Mouse (Mus musculus) left cerebral cortex, postnatal 25 days (tissue): ENCODE data around the gene Sema3d. TPM values are rescaled to one million over a fixed set of nuclear protein-coding genes. Genes with fewer than 3 reads are reported as not detected.

ENCODE experiments used
- DNase-seq, 2 experiments: peaks; one replicate each; pipeline ENCODE4 v3.0.0; 2022; ENCODE audit warnings: low spot score in 2 of 2, mixed read lengths in 1 of 2
- intact Hi-C: fragments of 180-260 bp; cut with DNase I; formaldehyde crosslinking; loops from one replicate; pipeline ENCODE4 v1.15.1; 2025
- total RNA-seq, 2 experiments: library from RNA; stranded (reverse); gene quantifications; 2 replicates each; pipeline ENCODE4 v1.2.3; 2021

The Sema3d gene
- total RNA-seq, result 1 to 10 TPM; 5.4 to 5.9 TPM

- intact Hi-C loops, result loop anchor here (5.0 kb wide), 1 partner anchor 351 kb away; no protein-coding TSS in a partner anchor
- DNase-seq, result peak; percentile 71 to 76
These were observed at the start of gene Sema3d for GRCm38 (mm10) chr5:12383133-12383959. Gene Sema3d (plus strand): TSS chr5:12383385.

GRCm38 (mm10) chr5:12377261-12377660, 5.9 kb upstream of the Sema3d start:
- no peak for DNase-seq
- intact Hi-C loops, result no loop called here

GRCm38 (mm10) chr5:12378900-12379299, 4.3 kb upstream of the Sema3d start:
- no peak for DNase-seq
- intact Hi-C loops, result no loop called here

GRCm38 (mm10) chr5:12382010-12382409, 1.2 kb upstream of the Sema3d start:
- intact Hi-C loops, result loop anchor here (5.0 kb wide), 1 partner anchor 350 kb away; no protein-coding TSS in a partner anchor
- no peak for DNase-seq

GRCm38 (mm10) chr5:12383960-12384285, 738 bp downstream of the Sema3d start:
- DNase-seq, result no peak
- intact Hi-C loops, result loop anchor here (5.0 kb wide), 1 partner anchor 352 kb away; no protein-coding TSS in a partner anchor

GRCm38 (mm10) chr5:12392667-12393066, 9.5 kb downstream of the Sema3d start:
- no peak for DNase-seq
- intact Hi-C loops, result no loop called here

GRCm38 (mm10) chr5:12399271-12399670, 16.1 kb downstream of the Sema3d start:
- intact Hi-C loops, result no loop called here
- DNase-seq, result no peak

GRCm38 (mm10) chr5:12404229-12404628, 21.0 kb downstream of the Sema3d start:
- no peak for DNase-seq
- intact Hi-C loops, result no loop called here

- intact Hi-C loops, result no loop called here
- no peak for DNase-seq
These were observed 29.4 kb downstream of the Sema3d start for GRCm38 (mm10) chr5:12412595-12412994.

GRCm38 (mm10) chr5:12423264-12423663, 40.1 kb downstream of the Sema3d start:
- DNase-seq, result no peak
- intact Hi-C loops, result no loop called here

GRCm38 (mm10) chr5:12441737-12442136, 58.6 kb downstream of the Sema3d start:
- intact Hi-C loops, result no loop called here
- DNase-seq, result no peak

GRCm38 (mm10) chr5:12442176-12443105, 59.3 kb downstream of the Sema3d start:
- intact Hi-C loops, result no loop called here
- no peak for DNase-seq

- DNase-seq, result no peak
- intact Hi-C loops, result no loop called here
These were observed 67.9 kb downstream of the Sema3d start for GRCm38 (mm10) chr5:12451089-12451488.

GRCm38 (mm10) chr5:12454946-12455345, 71.8 kb downstream of the Sema3d start:
- intact Hi-C loops, result no loop called here
- no peak for DNase-seq

GRCm38 (mm10) chr5:12457509-12457908, 74.3 kb downstream of the Sema3d start:
- intact Hi-C loops, result no loop called here
- DNase-seq, result no peak

GRCm38 (mm10) chr5:12467568-12468336, 84.6 kb downstream of the Sema3d start:
- intact Hi-C loops, result no loop called here
- no peak for DNase-seq

GRCm38 (mm10) chr5:12474904-12475638, 91.9 kb downstream of the Sema3d start:
- DNase-seq, result no peak
- intact Hi-C loops, result no loop called here

- no peak for DNase-seq
- intact Hi-C loops, result no loop called here
These were observed 92.4 kb downstream of the Sema3d start for GRCm38 (mm10) chr5:12475639-12475916.

GRCm38 (mm10) chr5:12487926-12488325, 104.7 kb downstream of the Sema3d start:
- DNase-seq, result no peak
- intact Hi-C loops, result no loop called here
